Mouse (Mus musculus): ENCODE results near the gene Gm8005.
"Not testable (repeated sequence)": the region's sequence is repeated elsewhere in the genome, so short reads cannot be mapped to it uniquely, and the experiment has no call there.

The Gm8005 gene

DNA sequence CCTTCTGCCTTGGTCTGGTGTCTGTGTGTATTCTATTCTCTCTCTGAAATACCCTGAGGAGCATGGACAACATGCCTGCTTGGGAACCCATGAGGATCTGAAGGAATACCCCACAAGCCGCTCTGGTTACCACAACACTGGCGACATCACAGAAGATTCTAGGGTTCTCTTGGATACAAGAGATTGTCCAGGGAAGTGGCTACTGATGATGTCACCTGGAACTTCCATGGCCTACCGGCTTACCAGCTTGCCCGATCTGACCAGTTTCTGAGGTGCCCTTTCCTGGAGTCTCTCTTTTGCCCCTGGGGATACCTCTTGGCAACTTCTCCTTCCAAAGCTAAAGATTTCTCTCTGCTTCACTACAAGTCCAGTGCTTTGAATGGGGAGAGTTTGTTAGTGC is at the start of gene Gm8005:
TSS of gene Gm8005 (minus strand) at position 101 of the 400 bp plus-strand sequence.
- not testable (repeated sequence) for DNase-seq

GRCm38 (mm10) chr14:42463581-42463980 is 24.1 kb upstream of the Gm8005 start, which contains the start of gene Gm8011:
Gene Gm8011 (plus strand): TSS chr14:42463881.
- DNase-seq: not testable (repeated sequence)

All from thymus, postnatal 25 days (tissue).